Mouse (Mus musculus): ENCODE results near the gene Smim6. TPM values are rescaled to one million over a fixed set of nuclear protein-coding genes. Genes with fewer than 3 reads are reported as not detected.

Gene Smim6
- polyA plus RNA-seq, 1 experiment from 2014 or later, result 1.1 TPM

- Histone ChIP-seq H3K4me2 (no peak overlapping the region), H3K9me3 (no peaks in the 10 kb centered on the region), H3K27me3 (no peaks in the 10 kb centered on the region), H3K4me1 (no peaks in the 10 kb centered on the region), H3K4me3 (replicated peaks) (no peak overlapping the region), H3K9ac (no peak overlapping the region), H3K27ac (no peak overlapping the region), H3K36me3 (replicated peaks) (peaks cover 41% of the 10 kb centered on the region)
- ATAC-seq (ENCODE audit: low FRiP score), result no peak
- 96% methylated on average over 1 of the region's 1 CpGs for WGBS
These were observed 10.2 kb downstream of the Smim6 start for GRCm38 (mm10) chr11:115921986-115922385.

- H3K36me3 ChIP-seq (replicated peaks), result peaks cover 33% of the 10 kb centered on the region
- no peak overlapping the region for H3K27ac ChIP-seq
- H3K4me1 ChIP-seq, result peaks cover 14% of the 10 kb centered on the region
- no peak overlapping the region for H3K9ac ChIP-seq
- ATAC-seq (ENCODE audit: low FRiP score), result no peak
- H3K4me2 ChIP-seq, result no peak overlapping the region
- 96% methylated on average over 8 of the region's 8 CpGs for WGBS
- no peaks in the 10 kb centered on the region for H3K9me3 ChIP-seq
- H3K4me3 ChIP-seq (replicated peaks), result no peak overlapping the region
- no peaks in the 10 kb centered on the region for H3K27me3 ChIP-seq
These were observed 17.2 kb downstream of the Smim6 start for GRCm38 (mm10) chr11:115929031-115929430.

GRCm38 (mm10) chr11:115929818-115930217, 18.0 kb downstream of the Smim6 start:
- peaks cover 29% of the 10 kb centered on the region for H3K36me3 ChIP-seq (replicated peaks)
- no peak for ATAC-seq (ENCODE audit: low FRiP score)
- no peak overlapping the region for H3K9ac ChIP-seq
- H3K4me2 ChIP-seq, result no peak overlapping the region
- peaks cover 22% of the 10 kb centered on the region for H3K4me1 ChIP-seq
- no peaks in the 10 kb centered on the region for H3K27me3 ChIP-seq
- 64% methylated on average over 3 of the region's 3 CpGs for WGBS
- no peaks in the 10 kb centered on the region for H3K9me3 ChIP-seq
- H3K27ac ChIP-seq, result no peak overlapping the region
- no peak overlapping the region for H3K4me3 ChIP-seq (replicated peaks)

GRCm38 (mm10) chr11:115931235-115931634, 19.4 kb downstream of the Smim6 start:
- Histone ChIP-seq H3K4me2 (no peak overlapping the region), H3K9me3 (no peaks in the 10 kb centered on the region), H3K4me3 (replicated peaks) (no peak overlapping the region), H3K4me1 (peaks cover 28% of the 10 kb centered on the region), H3K27ac (no peak overlapping the region), H3K9ac (no peak overlapping the region), H3K36me3 (replicated peaks) (peaks cover 38% of the 10 kb centered on the region), H3K27me3 (no peaks in the 10 kb centered on the region)
- 84% methylated on average over 3 of the region's 3 CpGs for WGBS
- ATAC-seq (ENCODE audit: low FRiP score), result no peak

GRCm38 (mm10) chr11:115933108-115933746, 21.4 kb downstream of the Smim6 start, which contains the start of the genes Sap30bp and Recql5:
Gene Sap30bp (plus strand): TSS chr11:115933282.
Gene Recql5 (minus strand): TSS chr11:115933477.
- Histone ChIP-seq H3K36me3 (replicated peaks) (peaks cover 43% of the 10 kb centered on the region), H3K27ac (no peak within 1 kb of the TSS)

GRCm38 (mm10) chr11:115933747-115934110, 21.9 kb downstream of the Smim6 start:
- Histone ChIP-seq H3K36me3 (replicated peaks) (peaks cover 42% of the 10 kb centered on the region), H3K27ac (no peak overlapping the region), H3K27me3 (no peaks in the 10 kb centered on the region), H3K4me2 (peak overlapping the region; percentile 87), H3K4me1 (peaks cover 28% of the 10 kb centered on the region), H3K9me3 (no peaks in the 10 kb centered on the region), H3K4me3 (replicated peaks) (peak overlapping the region; percentile 79), H3K9ac (peak overlapping the region; percentile 75)
- under 1% methylated on average over 16 of the region's 16 CpGs for WGBS
- ATAC-seq (ENCODE audit: low FRiP score), result peak; percentile 68; the same call in 1 of the 2 replicates

More at GRCm38 (mm10) chr11:115933108-115933746, 21.4 kb downstream of the Smim6 start, which contains the start of the genes Sap30bp and Recql5:
- Histone ChIP-seq H3K9me3 (no peaks in the 10 kb centered on the region), H3K27me3 (no peaks in the 10 kb centered on the region), H3K4me2 (peak within 1 kb of the TSS; percentile 94), H3K9ac (peak within 1 kb of the TSS; percentile 75), H3K4me3 (replicated peaks) (peak within 1 kb of the TSS; percentile 79), H3K4me1 (peaks cover 28% of the 10 kb centered on the region)
- under 1% methylated on average over 28 of the region's 28 CpGs for WGBS
- peak; percentile 99 for ATAC-seq (ENCODE audit: low FRiP score)

- Histone ChIP-seq H3K4me3 (replicated peaks) (no peak overlapping the region), H3K9me3 (no peaks in the 10 kb centered on the region), H3K9ac (no peak overlapping the region), H3K4me1 (peaks cover 6% of the 10 kb centered on the region), H3K27me3 (no peaks in the 10 kb centered on the region), H3K27ac (no peak overlapping the region), H3K4me2 (no peak overlapping the region), H3K36me3 (replicated peaks) (peaks cover 89% of the 10 kb centered on the region)
- ATAC-seq (ENCODE audit: low FRiP score), result no peak
- 41% methylated on average over 6 of the region's 6 CpGs for WGBS
These were observed 28.0 kb downstream of the Smim6 start for GRCm38 (mm10) chr11:115939690-115940329.

GRCm38 (mm10) chr11:115941980-115942379, 30.2 kb downstream of the Smim6 start:
- WGBS, result 88% methylated on average over 7 of the region's 7 CpGs

GRCm38 (mm10) chr11:115945247-115945646, 33.4 kb downstream of the Smim6 start:
- H3K4me2 ChIP-seq, result no peak overlapping the region
- no peak overlapping the region for H3K4me3 ChIP-seq (replicated peaks)
- ATAC-seq (ENCODE audit: low FRiP score), result no peak
- no peaks in the 10 kb centered on the region for H3K4me1 ChIP-seq
- H3K27ac ChIP-seq, result no peak overlapping the region
- H3K9me3 ChIP-seq, result no peaks in the 10 kb centered on the region
- H3K36me3 ChIP-seq (replicated peaks), result peaks cover 82% of the 10 kb centered on the region
- no peak overlapping the region for H3K9ac ChIP-seq
- H3K27me3 ChIP-seq, result no peaks in the 10 kb centered on the region
- WGBS, result 94% methylated on average over 8 of the region's 8 CpGs

More at GRCm38 (mm10) chr11:115941980-115942379, 30.2 kb downstream of the Smim6 start:
- Histone ChIP-seq H3K27me3 (no peaks in the 10 kb centered on the region), H3K27ac (no peak overlapping the region), H3K4me1 (no peaks in the 10 kb centered on the region), H3K36me3 (replicated peaks) (peaks cover 87% of the 10 kb centered on the region), H3K9me3 (no peaks in the 10 kb centered on the region), H3K4me2 (no peak overlapping the region), H3K4me3 (replicated peaks) (no peak overlapping the region), H3K9ac (no peak overlapping the region)
- no peak for ATAC-seq (ENCODE audit: low FRiP score)

- Histone ChIP-seq H3K4me1 (no peaks in the 10 kb centered on the region), H3K27ac (no peak overlapping the region), H3K9ac (no peak overlapping the region), H3K27me3 (no peaks in the 10 kb centered on the region), H3K9me3 (no peaks in the 10 kb centered on the region), H3K4me3 (replicated peaks) (no peak overlapping the region), H3K4me2 (no peak overlapping the region), H3K36me3 (replicated peaks) (peaks cover 82% of the 10 kb centered on the region)
- 90% methylated on average over 9 of the region's 9 CpGs for WGBS
- no peak for ATAC-seq (ENCODE audit: low FRiP score)
These were observed 34.5 kb downstream of the Smim6 start for GRCm38 (mm10) chr11:115946221-115946828.

GRCm38 (mm10) chr11:115948316-115948715, 36.5 kb downstream of the Smim6 start:
- H3K9ac ChIP-seq, result no peak overlapping the region
- no peak overlapping the region for H3K4me3 ChIP-seq (replicated peaks)
- 96% methylated on average over 9 of the region's 9 CpGs for WGBS
- no peaks in the 10 kb centered on the region for H3K9me3 ChIP-seq
- H3K4me2 ChIP-seq, result no peak overlapping the region
- ATAC-seq (ENCODE audit: low FRiP score), result no peak
- no peaks in the 10 kb centered on the region for H3K4me1 ChIP-seq
- H3K27me3 ChIP-seq, result no peaks in the 10 kb centered on the region
- H3K27ac ChIP-seq, result no peak overlapping the region
- peaks cover 83% of the 10 kb centered on the region for H3K36me3 ChIP-seq (replicated peaks)

- no peak for ATAC-seq (ENCODE audit: low FRiP score)
- Histone ChIP-seq H3K27me3 (no peaks in the 10 kb centered on the region), H3K27ac (no peak overlapping the region), H3K4me3 (replicated peaks) (no peak overlapping the region), H3K36me3 (replicated peaks) (peaks cover 84% of the 10 kb centered on the region), H3K9ac (no peak overlapping the region), H3K9me3 (no peaks in the 10 kb centered on the region), H3K4me1 (0 out of 2 replicates have a peak, but pooled peaks cover 2% of the 10 kb centered on the region), H3K4me2 (no peak overlapping the region)
- WGBS, result 93% methylated on average over 2 of the region's 2 CpGs
These were observed 38.9 kb downstream of the Smim6 start for GRCm38 (mm10) chr11:115950719-115951118.
